Mouse (Mus musculus): ENCODE measurements around the gene Fam181a. TPM values are rescaled to one million over a fixed set of nuclear protein-coding genes. Genes with fewer than 3 reads are reported as not detected.

Fam181a gene
- polyA plus RNA-seq, 1 experiment from 2014 or later, result not detected

DNA sequence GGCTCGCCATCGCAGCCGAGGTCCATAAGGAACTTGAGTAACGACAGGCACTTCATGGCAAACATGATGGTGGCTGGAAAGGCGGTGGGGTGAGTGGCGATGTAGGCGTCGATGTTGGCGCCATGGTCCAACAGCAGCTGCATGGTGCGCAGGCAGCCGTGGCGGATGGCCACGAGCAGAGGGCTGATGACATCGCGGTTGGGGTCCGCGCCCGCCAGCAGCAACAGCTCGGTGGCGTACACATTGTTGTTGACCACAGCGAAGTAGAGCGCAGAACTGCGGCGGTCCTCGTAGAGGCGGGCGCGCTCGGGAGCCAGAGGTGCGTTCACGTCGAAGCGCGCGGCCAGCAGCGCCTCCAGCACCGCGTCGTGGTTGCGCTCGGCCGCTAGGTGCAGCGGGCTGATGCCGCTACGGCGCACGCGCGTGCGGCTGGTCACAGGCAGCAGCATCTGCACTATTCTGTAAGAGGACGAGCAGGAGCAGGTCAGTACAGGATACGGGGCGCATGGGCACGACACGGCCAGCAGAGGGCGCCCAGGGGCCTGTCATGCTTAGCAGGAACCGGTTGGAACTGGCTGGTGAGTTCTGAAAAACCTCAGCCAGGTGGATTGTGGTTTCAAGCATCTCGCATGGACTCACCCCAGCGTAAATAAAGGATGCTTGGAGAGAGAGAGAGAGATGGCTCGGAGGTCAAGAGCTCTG lies 14.5 kb downstream of the Fam181a start:
- H3K27ac ChIP-seq (ENCODE audit: low read length), result no peak overlapping the region
- no peaks in the 10 kb centered on the region for H3K9me3 ChIP-seq (ENCODE audit: control insufficient read depth, low read depth, low read length)
- H3K36me3 ChIP-seq (ENCODE audit: control insufficient read depth, insufficient read depth, low read length), result no peaks in the 10 kb centered on the region
- no peaks in the 10 kb centered on the region for H3K27me3 ChIP-seq (ENCODE audit: control insufficient read depth, insufficient read depth, low read length)
- WGBS, result 8% methylated on average over 58 of the region's 60 CpGs
- peak overlapping the region; percentile 27 for H3K4me3 ChIP-seq (ENCODE audit: low read depth, low read length)
- peak overlapping the region; percentile 52 for H3K4me2 ChIP-seq (replicated peaks; ENCODE audit: low read depth, low read length)
- H3K9ac ChIP-seq (replicated peaks; ENCODE audit: low read depth, low read length), result no peak overlapping the region
- ATAC-seq (ENCODE audit: insufficient number of reproducible peaks, insufficient read depth, low FRiP score, low read depth), result peak; percentile 89
- no peaks in the 10 kb centered on the region for H3K4me1 ChIP-seq (ENCODE audit: control insufficient read depth, insufficient read depth, low read length)

DNA sequence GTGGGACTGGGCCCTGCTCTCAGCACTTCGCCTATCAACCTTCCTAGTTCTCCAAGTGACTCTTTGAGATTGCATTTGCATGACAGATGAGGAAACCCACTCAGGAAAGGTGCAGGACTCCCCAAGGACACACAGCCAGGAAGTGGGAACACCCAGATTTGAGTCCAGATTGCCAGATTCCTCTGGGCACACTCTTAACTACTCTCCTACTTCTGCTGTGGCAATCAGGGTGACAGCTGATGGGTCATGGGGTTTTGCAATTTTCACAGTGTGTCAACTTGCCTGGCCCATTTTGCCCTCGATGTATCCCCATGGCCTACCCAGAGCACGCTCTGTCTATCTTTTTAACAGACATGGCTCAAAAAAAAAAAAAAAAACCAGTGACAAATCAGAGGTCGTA lies 15.8 kb downstream of the Fam181a start:
- H3K36me3 ChIP-seq (ENCODE audit: control insufficient read depth, insufficient read depth, low read length), result no peaks in the 10 kb centered on the region
- WGBS, result 73% methylated on average over 4 of the region's 4 CpGs
- no peak overlapping the region for H3K4me3 ChIP-seq (ENCODE audit: low read depth, low read length)
- no peak for ATAC-seq (ENCODE audit: insufficient number of reproducible peaks, insufficient read depth, low FRiP score, low read depth)
- no peak overlapping the region for H3K4me2 ChIP-seq (replicated peaks; ENCODE audit: low read depth, low read length)
- H3K9ac ChIP-seq (replicated peaks; ENCODE audit: low read depth, low read length), result no peak overlapping the region
- no peaks in the 10 kb centered on the region for H3K9me3 ChIP-seq (ENCODE audit: control insufficient read depth, low read depth, low read length)
- no peaks in the 10 kb centered on the region for H3K4me1 ChIP-seq (ENCODE audit: control insufficient read depth, insufficient read depth, low read length)
- H3K27me3 ChIP-seq (ENCODE audit: control insufficient read depth, insufficient read depth, low read length), result no peaks in the 10 kb centered on the region
- no peak overlapping the region for H3K27ac ChIP-seq (ENCODE audit: low read length)

GRCm38 (mm10) chr12:103327107-103327506 lies 16.3 kb downstream of the Fam181a start:
- H3K27me3 ChIP-seq (ENCODE audit: control insufficient read depth, insufficient read depth, low read length), result no peaks in the 10 kb centered on the region
- H3K36me3 ChIP-seq (ENCODE audit: control insufficient read depth, insufficient read depth, low read length), result no peaks in the 10 kb centered on the region
- H3K27ac ChIP-seq (ENCODE audit: low read length), result no peak overlapping the region
- 36% methylated on average over 7 of the region's 7 CpGs for WGBS
- no peaks in the 10 kb centered on the region for H3K9me3 ChIP-seq (ENCODE audit: control insufficient read depth, low read depth, low read length)
- ATAC-seq (ENCODE audit: insufficient number of reproducible peaks, insufficient read depth, low FRiP score, low read depth), result no peak
- no peak overlapping the region for H3K9ac ChIP-seq (replicated peaks; ENCODE audit: low read depth, low read length)
- H3K4me1 ChIP-seq (ENCODE audit: control insufficient read depth, insufficient read depth, low read length), result no peaks in the 10 kb centered on the region
- H3K4me2 ChIP-seq (replicated peaks; ENCODE audit: low read depth, low read length), result no peak overlapping the region
- no peak overlapping the region for H3K4me3 ChIP-seq (ENCODE audit: low read depth, low read length)

GRCm38 (mm10) chr12:103328448-103329191 lies 17.8 kb downstream of the Fam181a start:
- Histone ChIP-seq H3K27ac (ENCODE audit: low read length) (no peak overlapping the region), H3K9ac (replicated peaks; ENCODE audit: low read depth, low read length) (no peak overlapping the region), H3K4me3 (ENCODE audit: low read depth, low read length) (no peak overlapping the region), H3K4me1 (ENCODE audit: control insufficient read depth, insufficient read depth, low read length) (no peaks in the 10 kb centered on the region), H3K9me3 (ENCODE audit: control insufficient read depth, low read depth, low read length) (no peaks in the 10 kb centered on the region), H3K27me3 (ENCODE audit: control insufficient read depth, insufficient read depth, low read length) (no peaks in the 10 kb centered on the region), H3K36me3 (ENCODE audit: control insufficient read depth, insufficient read depth, low read length) (no peaks in the 10 kb centered on the region), H3K4me2 (replicated peaks; ENCODE audit: low read depth, low read length) (no peak overlapping the region)
- WGBS, result 58% methylated on average over 7 of the region's 7 CpGs
- ATAC-seq (ENCODE audit: insufficient number of reproducible peaks, insufficient read depth, low FRiP score, low read depth), result no peak

- Histone ChIP-seq H3K4me1 (ENCODE audit: control insufficient read depth, insufficient read depth, low read length) (no peaks in the 10 kb centered on the region), H3K27ac (ENCODE audit: low read length) (no peak overlapping the region), H3K4me2 (replicated peaks; ENCODE audit: low read depth, low read length) (no peak overlapping the region), H3K9ac (replicated peaks; ENCODE audit: low read depth, low read length) (no peak overlapping the region), H3K36me3 (ENCODE audit: control insufficient read depth, insufficient read depth, low read length) (no peaks in the 10 kb centered on the region), H3K27me3 (ENCODE audit: control insufficient read depth, insufficient read depth, low read length) (no peaks in the 10 kb centered on the region), H3K9me3 (ENCODE audit: control insufficient read depth, low read depth, low read length) (no peaks in the 10 kb centered on the region), H3K4me3 (ENCODE audit: low read depth, low read length) (no peak overlapping the region)
- no peak for ATAC-seq (ENCODE audit: insufficient number of reproducible peaks, insufficient read depth, low FRiP score, low read depth)
- WGBS, result 56% methylated on average over 4 of the region's 4 CpGs
Observed at GRCm38 (mm10) chr12:103331491-103331890, 20.7 kb downstream of the Fam181a start.

- H3K4me1 ChIP-seq (ENCODE audit: control insufficient read depth, insufficient read depth, low read length), result no peaks in the 10 kb centered on the region
- no peaks in the 10 kb centered on the region for H3K9me3 ChIP-seq (ENCODE audit: control insufficient read depth, low read depth, low read length)
- no peaks in the 10 kb centered on the region for H3K36me3 ChIP-seq (ENCODE audit: control insufficient read depth, insufficient read depth, low read length)
- H3K4me3 ChIP-seq (ENCODE audit: low read depth, low read length), result no peak overlapping the region
- no peak for ATAC-seq (ENCODE audit: insufficient number of reproducible peaks, insufficient read depth, low FRiP score, low read depth)
- 87% methylated on average over 2 of the region's 2 CpGs for WGBS
- H3K27me3 ChIP-seq (ENCODE audit: control insufficient read depth, insufficient read depth, low read length), result no peaks in the 10 kb centered on the region
- H3K9ac ChIP-seq (replicated peaks; ENCODE audit: low read depth, low read length), result no peak overlapping the region
- no peak overlapping the region for H3K27ac ChIP-seq (ENCODE audit: low read length)
- H3K4me2 ChIP-seq (replicated peaks; ENCODE audit: low read depth, low read length), result no peak overlapping the region
Observed at GRCm38 (mm10) chr12:103332879-103333278, 22.1 kb downstream of the Fam181a start.

- no peak for ATAC-seq (ENCODE audit: insufficient number of reproducible peaks, insufficient read depth, low FRiP score, low read depth)
- Histone ChIP-seq H3K27me3 (ENCODE audit: control insufficient read depth, insufficient read depth, low read length) (no peaks in the 10 kb centered on the region), H3K27ac (ENCODE audit: low read length) (no peak overlapping the region), H3K9ac (replicated peaks; ENCODE audit: low read depth, low read length) (no peak overlapping the region), H3K4me3 (ENCODE audit: low read depth, low read length) (no peak overlapping the region), H3K4me2 (replicated peaks; ENCODE audit: low read depth, low read length) (no peak overlapping the region), H3K4me1 (ENCODE audit: control insufficient read depth, insufficient read depth, low read length) (no peaks in the 10 kb centered on the region), H3K36me3 (ENCODE audit: control insufficient read depth, insufficient read depth, low read length) (no peaks in the 10 kb centered on the region), H3K9me3 (ENCODE audit: control insufficient read depth, low read depth, low read length) (no peaks in the 10 kb centered on the region)
- 96% methylated on average over 15 of the region's 15 CpGs for WGBS
Observed at GRCm38 (mm10) chr12:103333426-103333825, 22.7 kb downstream of the Fam181a start.

GRCm38 (mm10) chr12:103336766-103337165 lies 26.0 kb downstream of the Fam181a start:
- no peak for ATAC-seq (ENCODE audit: insufficient number of reproducible peaks, insufficient read depth, low FRiP score, low read depth)
- Histone ChIP-seq H3K9me3 (ENCODE audit: control insufficient read depth, low read depth, low read length) (no peaks in the 10 kb centered on the region), H3K4me1 (ENCODE audit: control insufficient read depth, insufficient read depth, low read length) (no peaks in the 10 kb centered on the region), H3K36me3 (ENCODE audit: control insufficient read depth, insufficient read depth, low read length) (no peaks in the 10 kb centered on the region), H3K4me3 (ENCODE audit: low read depth, low read length) (no peak overlapping the region), H3K4me2 (replicated peaks; ENCODE audit: low read depth, low read length) (no peak overlapping the region), H3K9ac (replicated peaks; ENCODE audit: low read depth, low read length) (no peak overlapping the region), H3K27me3 (ENCODE audit: control insufficient read depth, insufficient read depth, low read length) (no peaks in the 10 kb centered on the region), H3K27ac (ENCODE audit: low read length) (no peak overlapping the region)
- WGBS, result 85% methylated on average over 3 of the region's 3 CpGs

All from stomach, embryonic 14.5 days (tissue).